Mouse (Mus musculus) stomach, embryonic 16.5 days (tissue): ENCODE results near the gene Mark2. TPM values are rescaled to one million over a fixed set of nuclear protein-coding genes. Genes with fewer than 3 reads are reported as not detected.
"Not testable (repeated sequence)": the region's sequence is repeated elsewhere in the genome, so short reads cannot be mapped to it uniquely, and the experiment has no call there.

Source experiments
- ATAC-seq: fragments of 200-750 bp; cut with Nextera tagmentation; 2 replicates; pipeline ENCODE4 v1.8.0; 2017; ENCODE audit warnings: moderate number of reproducible peaks, moderate TSS enrichment; ENCODE audit not compliant: insufficient read depth, low FRiP score
- H3K27ac ChIP-seq: fragments of 300-500 bp; sonication (generic); 2 replicates; pipeline ENCODE4 v1.5.1; 2014; ENCODE audit warnings: low read length
- H3K27me3 ChIP-seq: fragments of 300-500 bp; sonication (generic); 2 replicates; pipeline ENCODE4 v1.6.1; 2014; ENCODE audit warnings: low read length, control low read depth, mixed read lengths; ENCODE audit not compliant: control insufficient read depth, insufficient read depth
- H3K36me3 ChIP-seq: fragments of 300-500 bp; sonication (generic); 2 replicates; pipeline ENCODE4 v1.6.1; 2014; ENCODE audit warnings: low read length; ENCODE audit not compliant: control insufficient read depth, insufficient read depth
- H3K4me1 ChIP-seq: fragments of 300-500 bp; sonication (generic); 2 replicates; pipeline ENCODE4 v1.6.1; 2014; ENCODE audit warnings: low read length, control low read depth, mixed read lengths; ENCODE audit not compliant: control insufficient read depth, insufficient read depth
- H3K4me2 ChIP-seq: fragments of 300-500 bp; sonication (generic); 2 replicates; pipeline ENCODE4 v1.6.1; 2014; ENCODE audit warnings: low read depth, low read length, mixed read lengths
- H3K4me3 ChIP-seq: fragments of 300-500 bp; sonication (generic); replicated peaks from 2 replicates; pipeline ENCODE4 v1.5.1; 2014; ENCODE audit warnings: mild to moderate bottlenecking, low read length
- H3K9ac ChIP-seq: fragments of 300-500 bp; sonication (generic); 2 replicates; pipeline ENCODE4 v1.6.1; 2014; ENCODE audit warnings: low read length
- H3K9me3 ChIP-seq: fragments of 300-500 bp; sonication (generic); replicated peaks from 2 replicates; pipeline ENCODE4 v1.6.1; 2016; ENCODE audit warnings: low read length, control low read depth; ENCODE audit not compliant: control insufficient read depth
- WGBS: fragments of 180-500 bp; shearing (Covaris S2); extraction: QIAGEN DNeasy Blood & Tissue Kit; methylation state at CpG from one replicate; pipeline ENCODE4 v1.1.7; 2014; 5-methylcytosine and 5-hydroxymethylcytosine counted together
- polyA plus RNA-seq: library from polyadenylated mRNA; unstranded; fragments of >200 nt; fragmentation: Nextera tagmentation; extraction: Ambion mirVana; gene quantifications from 2 replicates; pipeline ENCODE4 v1.2.1, GENCODE M21; 2015

The Mark2 gene
- polyA plus RNA-seq, 1 experiment from 2014 or later, result 42.7 TPM

GRCm38 (mm10) chr19:7369469-7369868 is 27.8 kb upstream of the Mark2 start:
- peaks cover 16% of the 10 kb centered on the region for H3K36me3 ChIP-seq
- not testable (repeated sequence) for H3K9me3 ChIP-seq, H3K4me3 ChIP-seq, ATAC-seq, H3K27me3 ChIP-seq, H3K27ac ChIP-seq, H3K4me2 ChIP-seq, H3K4me1 ChIP-seq, H3K9ac ChIP-seq
- 75% methylated on average over 4 of the region's 4 CpGs for WGBS

DNA sequence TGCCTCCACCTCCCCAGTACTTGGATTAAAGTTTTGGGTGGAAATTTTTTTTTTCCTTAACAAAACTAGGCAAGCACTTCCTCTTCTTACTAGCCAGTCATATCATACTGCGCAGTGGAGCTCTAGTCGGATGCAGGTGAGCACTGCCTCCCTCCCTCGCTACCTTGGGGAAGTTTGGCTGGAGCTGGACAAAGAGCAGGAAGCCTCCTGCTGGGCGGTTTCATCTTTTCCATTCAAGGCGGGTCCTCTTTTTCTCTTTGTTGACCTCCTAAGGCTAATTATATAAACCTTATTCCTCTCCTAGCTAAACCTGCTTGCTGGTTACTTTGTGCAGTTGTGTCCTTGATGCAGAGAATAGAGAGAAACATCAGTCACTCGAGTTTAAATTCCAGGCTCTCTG is 12.0 kb upstream of the Mark2 start:
- Histone ChIP-seq H3K9ac (no peak overlapping the region), H3K27ac (no peak overlapping the region), H3K4me2 (no peak overlapping the region), H3K27me3 (no peaks in the 10 kb centered on the region), H3K36me3 (no peaks in the 10 kb centered on the region), H3K4me3 (no peak overlapping the region), H3K9me3 (no peaks in the 10 kb centered on the region), H3K4me1 (no peaks in the 10 kb centered on the region)
- no peak for ATAC-seq
- WGBS, result 51% methylated on average over 6 of the region's 6 CpGs

GRCm38 (mm10) chr19:7352809-7353495 is 11.3 kb upstream of the Mark2 start:
- 72% methylated on average over 11 of the region's 11 CpGs for WGBS
- no peak overlapping the region for H3K4me3 ChIP-seq
- no peak overlapping the region for H3K4me2 ChIP-seq
- H3K36me3 ChIP-seq, result no peaks in the 10 kb centered on the region
- H3K9ac ChIP-seq, result no peak overlapping the region
- H3K27ac ChIP-seq, result no peak overlapping the region
- no peaks in the 10 kb centered on the region for H3K4me1 ChIP-seq
- H3K27me3 ChIP-seq, result no peaks in the 10 kb centered on the region
- H3K9me3 ChIP-seq, result no peaks in the 10 kb centered on the region
- no peak for ATAC-seq

- H3K4me2 ChIP-seq, result no peak overlapping the region
- H3K36me3 ChIP-seq, result no peaks in the 10 kb centered on the region
- H3K4me1 ChIP-seq, result no peaks in the 10 kb centered on the region
- H3K27me3 ChIP-seq, result no peaks in the 10 kb centered on the region
- 86% methylated on average over 1 of the region's 1 CpGs for WGBS
- H3K9ac ChIP-seq, result no peak overlapping the region
- no peak overlapping the region for H3K4me3 ChIP-seq
- H3K9me3 ChIP-seq, result no peaks in the 10 kb centered on the region
- no peak overlapping the region for H3K27ac ChIP-seq
- no peak for ATAC-seq
These were observed 8.3 kb upstream of the Mark2 start for GRCm38 (mm10) chr19:7349993-7350392.

DNA sequence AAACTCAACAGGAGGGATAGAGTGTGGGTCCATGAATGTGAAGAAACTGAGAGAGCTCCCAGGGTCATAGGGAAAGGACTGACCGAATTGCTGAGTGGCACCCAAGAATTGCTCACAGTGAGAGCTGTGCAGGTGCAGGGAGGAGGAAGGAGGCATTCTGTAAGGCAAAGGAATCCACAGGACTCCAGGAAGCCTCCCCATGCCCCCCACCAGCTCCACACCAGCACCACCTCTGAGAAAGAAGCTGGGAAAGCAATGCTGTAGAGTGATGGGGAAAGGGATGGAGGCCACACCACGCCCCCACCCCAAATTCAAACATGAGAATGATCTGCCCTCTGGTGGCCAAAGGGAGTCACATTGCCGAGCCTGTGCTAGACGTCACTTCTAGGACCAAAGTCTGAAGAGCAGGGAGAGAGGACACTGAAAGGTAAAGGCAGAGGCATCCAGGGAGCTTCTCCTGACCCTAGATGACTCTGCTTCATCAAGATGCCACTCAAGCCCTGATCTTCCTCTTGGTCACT is 3.6 kb upstream of the Mark2 start:
- no peaks in the 10 kb centered on the region for H3K27me3 ChIP-seq
- 22% methylated on average over 4 of the region's 4 CpGs for WGBS
- H3K36me3 ChIP-seq, result no peaks in the 10 kb centered on the region
- H3K4me3 ChIP-seq, result no peak overlapping the region
- H3K27ac ChIP-seq, result no peak overlapping the region
- peaks cover 4% of the 10 kb centered on the region for H3K4me1 ChIP-seq
- H3K9me3 ChIP-seq, result no peaks in the 10 kb centered on the region
- H3K4me2 ChIP-seq, result no peak overlapping the region
- ATAC-seq, result no peak
- no peak overlapping the region; the same call in 1 of the 2 replicates for H3K9ac ChIP-seq

DNA sequence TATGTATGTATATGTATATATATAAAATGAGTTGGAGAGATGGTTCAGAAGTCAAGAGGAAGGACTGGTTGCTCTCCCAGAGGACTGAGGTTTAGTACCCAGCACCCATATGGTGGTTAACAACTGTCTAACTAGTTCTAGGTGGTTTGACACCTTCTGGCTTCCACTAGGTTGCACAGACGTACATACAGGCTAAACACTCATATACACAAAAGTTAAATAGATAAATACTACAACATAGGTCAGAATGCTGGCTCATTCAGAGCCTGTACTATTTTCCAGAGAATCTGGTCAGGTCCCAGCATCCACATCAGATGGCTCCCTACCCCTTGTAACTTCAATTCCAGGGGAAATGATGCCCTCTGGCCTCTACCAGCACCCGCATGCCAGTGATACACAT is 986 bp upstream of the Mark2 start:
- no peak overlapping the region; the same call in 1 of the 2 replicates for H3K9ac ChIP-seq
- peaks cover 27% of the 10 kb centered on the region for H3K4me1 ChIP-seq
- 75% methylated on average over 2 of the region's 2 CpGs for WGBS

GRCm38 (mm10) chr19:7340780-7341475 is 732 bp downstream of the Mark2 start:
- peaks cover 43% of the 10 kb centered on the region for H3K4me1 ChIP-seq
- under 1% methylated on average over 40 of the region's 46 CpGs for WGBS
- peak overlapping the region; percentile 79 for H3K27ac ChIP-seq
- peak overlapping the region; percentile 75 for H3K4me2 ChIP-seq
- no peaks in the 10 kb centered on the region for H3K9me3 ChIP-seq
- peak; percentile 72 for ATAC-seq
- no peaks in the 10 kb centered on the region for H3K27me3 ChIP-seq
- peak overlapping the region; percentile 63 for H3K4me3 ChIP-seq
- H3K36me3 ChIP-seq, result no peaks in the 10 kb centered on the region
- peak overlapping the region; percentile 84 for H3K9ac ChIP-seq

More for the DNA sequence above, 986 bp upstream of the Mark2 start:
- ATAC-seq, result no peak
- Histone ChIP-seq H3K36me3 (no peaks in the 10 kb centered on the region), H3K4me2 (no peak overlapping the region), H3K27me3 (no peaks in the 10 kb centered on the region), H3K27ac (no peak overlapping the region), H3K4me3 (no peak overlapping the region), H3K9me3 (no peaks in the 10 kb centered on the region)

GRCm38 (mm10) chr19:7340371-7340779 is 1.3 kb downstream of the Mark2 start:
- peak overlapping the region; percentile 75 for H3K4me2 ChIP-seq
- no peaks in the 10 kb centered on the region for H3K27me3 ChIP-seq
- peaks cover 45% of the 10 kb centered on the region for H3K4me1 ChIP-seq
- under 1% methylated on average over 15 of the region's 15 CpGs for WGBS
- peak overlapping the region; percentile 79 for H3K27ac ChIP-seq
- no peak for ATAC-seq
- H3K4me3 ChIP-seq, result peak overlapping the region; percentile 63
- H3K9ac ChIP-seq, result peak overlapping the region; percentile 84
- H3K36me3 ChIP-seq, result no peaks in the 10 kb centered on the region
- no peaks in the 10 kb centered on the region for H3K9me3 ChIP-seq

- H3K4me2 ChIP-seq, result peak overlapping the region; percentile 75
- no peaks in the 10 kb centered on the region for H3K27me3 ChIP-seq
- H3K9ac ChIP-seq, result peak overlapping the region; percentile 84
- WGBS, result 18% methylated on average over 4 of the region's 4 CpGs
- no peak for ATAC-seq
- no peaks in the 10 kb centered on the region for H3K36me3 ChIP-seq
- H3K4me3 ChIP-seq, result peak overlapping the region; percentile 63
- peak overlapping the region; percentile 79 for H3K27ac ChIP-seq
- H3K9me3 ChIP-seq, result no peaks in the 10 kb centered on the region
- peaks cover 45% of the 10 kb centered on the region for H3K4me1 ChIP-seq
These were observed 1.8 kb downstream of the Mark2 start for GRCm38 (mm10) chr19:7339867-7340266.
